Mouse (Mus musculus): ENCODE results near the gene Ccnq. TPM values are rescaled to one million over a fixed set of nuclear protein-coding genes. Genes with fewer than 3 reads are reported as not detected.

The Ccnq gene
- polyA plus RNA-seq, 1 experiment from 2014 or later, result 35.3 TPM

GRCm38 (mm10) chr11:78780571-78780970, 29.0 kb upstream of the Ccnq start:
- WGBS, result 86% methylated on average over 3 of the region's 3 CpGs
- no peak for ATAC-seq (ENCODE audit: low FRiP score, low read depth)
- no peak overlapping the region for H3K9ac ChIP-seq
- H3K4me1 ChIP-seq, result peaks cover 15% of the 10 kb centered on the region
- no peaks in the 10 kb centered on the region for H3K9me3 ChIP-seq
- H3K4me2 ChIP-seq (replicated peaks), result no peak overlapping the region
- H3K4me3 ChIP-seq, result no peak overlapping the region
- no peak overlapping the region for H3K27ac ChIP-seq
- no peaks in the 10 kb centered on the region for H3K36me3 ChIP-seq
- H3K27me3 ChIP-seq (replicated peaks), result no peaks in the 10 kb centered on the region; the same call in 1 of the 2 replicates

DNA sequence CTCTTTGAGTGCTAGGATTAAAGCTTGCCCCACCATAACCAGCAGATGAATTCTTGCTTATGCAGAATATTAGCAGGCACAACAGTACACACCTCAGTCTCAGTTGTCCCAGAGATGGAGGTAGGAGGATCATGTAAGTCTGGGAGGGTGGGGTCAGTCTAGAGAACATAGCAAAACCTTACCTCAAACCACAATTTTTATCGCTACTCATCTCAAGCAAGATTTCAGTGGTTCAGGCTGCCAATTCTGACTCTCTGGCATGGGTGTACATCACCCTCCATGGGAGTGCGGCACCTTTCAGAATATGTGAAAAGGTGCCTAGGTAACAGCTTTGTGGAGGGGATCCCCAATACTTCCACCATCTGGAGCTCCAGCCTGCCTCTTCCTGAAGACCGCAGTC, 28.5 kb upstream of the Ccnq start:
- WGBS, result 97% methylated on average over 3 of the region's 3 CpGs
- no peak overlapping the region for H3K9ac ChIP-seq

DNA sequence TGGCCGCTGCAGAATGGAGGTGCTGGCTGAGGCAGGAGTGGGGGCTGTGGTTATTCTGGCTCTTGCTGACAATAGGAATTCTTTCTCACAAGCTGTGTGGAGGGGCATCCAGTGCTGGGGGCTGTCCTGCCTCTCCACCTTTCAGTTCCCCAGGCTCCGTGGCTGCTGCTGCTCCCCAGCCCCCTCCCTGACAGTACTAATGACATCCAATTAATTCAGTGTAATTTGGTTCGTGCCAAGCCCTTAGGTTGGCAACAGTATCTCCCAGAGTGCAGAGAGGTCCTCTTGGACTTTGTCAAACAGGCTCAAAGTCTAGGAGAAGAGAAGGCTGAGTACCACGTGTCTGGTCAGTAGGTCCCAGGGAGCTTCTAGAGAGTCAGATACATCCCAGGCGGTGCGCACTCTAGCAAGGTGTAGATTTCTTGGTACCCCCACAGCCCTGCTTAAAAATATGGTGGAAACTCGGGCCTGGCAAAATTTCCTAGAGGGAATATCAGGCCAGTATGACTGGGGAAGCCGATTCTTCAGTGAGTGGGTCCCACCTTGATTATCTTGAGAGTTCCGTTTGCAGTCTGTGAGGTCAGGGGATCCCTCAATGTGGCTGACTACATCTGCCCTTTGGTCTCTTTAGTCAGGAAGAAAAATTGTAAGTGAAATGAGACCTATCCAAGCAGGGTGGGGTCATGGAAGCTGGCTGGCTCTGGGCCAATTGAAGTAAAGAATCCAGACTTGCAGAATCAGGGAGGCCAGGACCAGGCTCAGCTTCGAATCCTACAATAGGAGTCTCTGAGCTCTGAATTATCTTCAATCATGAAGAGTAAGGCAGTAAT, 26.5 kb upstream of the Ccnq start:
- Histone ChIP-seq H3K9me3 (no peaks in the 10 kb centered on the region), H3K9ac (peak overlapping the region; percentile 2; the same call in 1 of the 2 replicates), H3K36me3 (no peaks in the 10 kb centered on the region), H3K4me3 (no peak overlapping the region), H3K4me1 (peaks cover 9% of the 10 kb centered on the region), H3K27ac (no peak overlapping the region), H3K4me2 (replicated peaks) (no peak overlapping the region), H3K27me3 (replicated peaks) (no peaks in the 10 kb centered on the region)
- ATAC-seq (ENCODE audit: low FRiP score, low read depth), result no peak
- 62% methylated on average over 10 of the region's 10 CpGs for WGBS

More for the DNA sequence above, 28.5 kb upstream of the Ccnq start:
- Histone ChIP-seq H3K27me3 (replicated peaks) (no peaks in the 10 kb centered on the region; the same call in 1 of the 2 replicates), H3K27ac (no peak overlapping the region), H3K4me2 (replicated peaks) (no peak overlapping the region), H3K4me1 (peaks cover 10% of the 10 kb centered on the region), H3K36me3 (no peaks in the 10 kb centered on the region), H3K9me3 (no peaks in the 10 kb centered on the region), H3K4me3 (no peak overlapping the region)
- no peak for ATAC-seq (ENCODE audit: low FRiP score, low read depth)

GRCm38 (mm10) chr11:78771751-78772283, 20.3 kb upstream of the Ccnq start:
- no peaks in the 10 kb centered on the region for H3K9me3 ChIP-seq
- ATAC-seq (ENCODE audit: low FRiP score, low read depth), result no peak
- 76% methylated on average over 11 of the region's 11 CpGs for WGBS

DNA sequence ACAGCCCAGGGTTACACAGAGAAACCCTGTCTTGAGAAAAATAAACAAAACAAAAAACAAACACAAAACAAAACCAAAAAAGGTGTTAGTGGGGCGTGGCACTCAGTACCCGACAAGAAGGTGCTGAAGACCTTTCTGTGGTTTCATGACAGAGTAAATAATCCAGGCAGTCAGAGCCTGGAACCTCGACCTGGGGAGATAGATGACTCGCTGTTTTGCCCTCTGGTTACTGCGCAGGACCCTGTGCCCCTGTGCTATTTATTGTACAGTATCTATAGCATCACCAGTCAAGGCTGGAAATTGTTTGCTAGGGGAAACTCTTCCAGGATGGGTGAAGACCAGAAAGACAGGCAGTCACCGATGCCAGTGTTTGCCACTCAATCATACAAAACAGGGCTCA, 18.9 kb upstream of the Ccnq start:
- Histone ChIP-seq H3K4me2 (replicated peaks) (no peak overlapping the region), H3K4me3 (no peak overlapping the region), H3K36me3 (no peaks in the 10 kb centered on the region), H3K27ac (no peak overlapping the region), H3K27me3 (replicated peaks) (no peaks in the 10 kb centered on the region), H3K9ac (no peak overlapping the region), H3K4me1 (peaks cover 3% of the 10 kb centered on the region; the same call in 1 of the 2 replicates), H3K9me3 (no peaks in the 10 kb centered on the region)
- 88% methylated on average over 6 of the region's 6 CpGs for WGBS
- ATAC-seq (ENCODE audit: low FRiP score, low read depth), result no peak

More at GRCm38 (mm10) chr11:78771751-78772283, 20.3 kb upstream of the Ccnq start:
- Histone ChIP-seq H3K4me1 (peaks cover 3% of the 10 kb centered on the region; the same call in 1 of the 2 replicates), H3K4me3 (no peak overlapping the region), H3K27me3 (replicated peaks) (no peaks in the 10 kb centered on the region), H3K36me3 (no peaks in the 10 kb centered on the region), H3K27ac (no peak overlapping the region), H3K9ac (no peak overlapping the region), H3K4me2 (replicated peaks) (no peak overlapping the region)

DNA sequence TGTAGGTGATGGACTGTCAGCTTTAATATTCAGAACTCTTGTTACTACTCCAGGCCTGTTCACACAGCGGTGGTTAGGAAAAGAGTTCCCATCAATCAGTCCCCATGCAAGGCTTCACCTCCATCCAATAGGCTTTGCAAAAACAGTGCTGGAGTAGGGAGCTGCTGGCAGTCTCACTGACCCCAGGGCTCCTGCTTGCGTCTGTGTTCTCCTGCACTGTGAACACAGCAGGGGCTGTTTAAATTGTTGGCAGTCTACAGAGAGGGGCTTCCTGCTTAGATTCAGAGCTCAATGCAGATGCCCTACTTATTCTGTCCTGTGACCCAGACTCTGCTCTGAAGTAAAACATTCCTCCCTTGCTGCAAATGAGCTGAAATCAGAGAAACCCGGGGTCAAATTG, 17.2 kb upstream of the Ccnq start:
- Histone ChIP-seq H3K4me3 (no peak overlapping the region), H3K27ac (no peak overlapping the region), H3K9ac (no peak overlapping the region), H3K4me1 (peaks cover 3% of the 10 kb centered on the region; the same call in 1 of the 2 replicates), H3K4me2 (replicated peaks) (no peak overlapping the region), H3K9me3 (no peaks in the 10 kb centered on the region), H3K27me3 (replicated peaks) (no peaks in the 10 kb centered on the region), H3K36me3 (no peaks in the 10 kb centered on the region)
- WGBS, result 28% methylated on average over 3 of the region's 3 CpGs
- no peak for ATAC-seq (ENCODE audit: low FRiP score, low read depth)

DNA sequence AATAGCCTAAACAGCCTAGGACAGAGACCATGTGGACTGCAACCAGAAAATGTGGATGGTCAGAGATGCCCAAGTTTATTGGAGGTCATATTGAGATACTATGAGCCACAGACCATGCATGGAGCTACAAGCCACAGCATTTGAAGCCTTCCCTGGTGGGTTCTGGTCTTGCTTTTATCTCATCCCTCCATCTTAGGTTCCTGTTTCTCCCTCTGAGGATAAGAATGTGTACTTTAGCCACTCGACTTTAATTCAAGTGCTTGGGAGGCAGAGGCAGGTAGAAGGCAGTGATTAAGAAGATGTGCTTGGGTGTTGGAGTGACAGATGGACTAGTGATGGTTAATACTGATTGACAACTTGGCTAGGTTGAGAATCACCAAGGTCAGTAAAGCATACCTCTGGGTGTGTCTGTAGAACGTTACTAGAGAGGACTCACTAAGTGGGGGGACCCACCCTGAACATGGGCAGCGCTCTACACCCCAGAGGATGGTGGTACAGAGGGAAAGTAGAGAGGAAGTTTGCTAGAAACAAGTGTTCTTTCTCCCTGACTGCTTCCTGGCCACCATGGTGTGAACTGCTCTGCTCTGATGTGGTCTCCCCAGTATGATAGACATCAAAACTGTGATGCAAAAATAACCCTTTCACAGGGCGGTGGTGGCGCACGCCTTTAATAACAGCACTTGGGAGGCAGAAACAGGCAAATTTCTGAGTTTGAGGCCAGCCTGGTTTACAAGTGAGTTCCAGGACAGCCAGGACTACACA, 14.7 kb upstream of the Ccnq start:
- Histone ChIP-seq H3K9ac (no peak overlapping the region), H3K4me2 (replicated peaks) (no peak overlapping the region)
- WGBS, result 94% methylated on average over 6 of the region's 6 CpGs

GRCm38 (mm10) chr11:78764820-78765219, 13.3 kb upstream of the Ccnq start:
- ATAC-seq (ENCODE audit: low FRiP score, low read depth), result no peak
- Histone ChIP-seq H3K4me3 (no peak overlapping the region), H3K4me2 (replicated peaks) (no peak overlapping the region), H3K27ac (no peak overlapping the region), H3K36me3 (no peaks in the 10 kb centered on the region), H3K9me3 (no peaks in the 10 kb centered on the region), H3K9ac (no peak overlapping the region), H3K27me3 (replicated peaks) (no peaks in the 10 kb centered on the region), H3K4me1 (peaks cover 9% of the 10 kb centered on the region; the same call in 1 of the 2 replicates)
- 83% methylated on average over 6 of the region's 6 CpGs for WGBS

More for the DNA sequence above, 14.7 kb upstream of the Ccnq start:
- H3K27me3 ChIP-seq (replicated peaks), result no peaks in the 10 kb centered on the region
- no peak overlapping the region for H3K4me3 ChIP-seq
- peaks cover 9% of the 10 kb centered on the region; the same call in 1 of the 2 replicates for H3K4me1 ChIP-seq
- no peaks in the 10 kb centered on the region for H3K36me3 ChIP-seq
- ATAC-seq (ENCODE audit: low FRiP score, low read depth), result no peak
- H3K9me3 ChIP-seq, result no peaks in the 10 kb centered on the region
- no peak overlapping the region for H3K27ac ChIP-seq

- Histone ChIP-seq H3K27ac (no peak overlapping the region), H3K27me3 (replicated peaks) (no peaks in the 10 kb centered on the region), H3K4me2 (replicated peaks) (no peak overlapping the region), H3K4me3 (no peak overlapping the region), H3K4me1 (peaks cover 9% of the 10 kb centered on the region; the same call in 1 of the 2 replicates), H3K9me3 (no peaks in the 10 kb centered on the region), H3K36me3 (no peaks in the 10 kb centered on the region), H3K9ac (no peak overlapping the region)
- WGBS, result 77% methylated on average over 8 of the region's 8 CpGs
- ATAC-seq (ENCODE audit: low FRiP score, low read depth), result no peak
Measured at GRCm38 (mm10) chr11:78764304-78764703, 12.8 kb upstream of the Ccnq start.

DNA sequence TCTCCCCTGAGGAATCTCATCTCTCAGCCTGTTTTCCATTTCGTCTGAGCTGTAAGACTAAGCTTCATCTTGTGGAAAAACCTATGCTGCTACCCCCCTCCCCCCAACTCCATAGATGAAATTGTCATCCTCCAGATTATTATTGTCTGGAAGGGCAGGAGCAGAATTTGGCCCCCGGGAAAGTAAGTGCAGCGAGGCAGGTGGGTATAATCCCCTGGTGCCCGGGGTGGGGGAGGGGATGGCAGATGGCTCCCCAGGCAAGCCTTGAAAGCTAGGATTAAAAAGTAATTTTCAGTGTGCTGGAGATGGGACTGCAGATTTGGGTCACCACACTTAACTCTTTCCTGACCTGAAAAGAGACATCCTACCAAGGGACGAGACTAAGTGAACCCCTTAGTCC, 10.7 kb upstream of the Ccnq start:
- H3K4me2 ChIP-seq (replicated peaks), result no peak overlapping the region
- no peak overlapping the region for H3K27ac ChIP-seq
- H3K36me3 ChIP-seq, result no peaks in the 10 kb centered on the region
- H3K9me3 ChIP-seq, result no peaks in the 10 kb centered on the region
- H3K4me1 ChIP-seq, result peaks cover 9% of the 10 kb centered on the region; the same call in 1 of the 2 replicates
- WGBS, result 49% methylated on average over 5 of the region's 5 CpGs
- no peak overlapping the region for H3K9ac ChIP-seq
- ATAC-seq (ENCODE audit: low FRiP score, low read depth), result no peak
- H3K4me3 ChIP-seq, result no peak overlapping the region
- H3K27me3 ChIP-seq (replicated peaks), result no peaks in the 10 kb centered on the region

DNA sequence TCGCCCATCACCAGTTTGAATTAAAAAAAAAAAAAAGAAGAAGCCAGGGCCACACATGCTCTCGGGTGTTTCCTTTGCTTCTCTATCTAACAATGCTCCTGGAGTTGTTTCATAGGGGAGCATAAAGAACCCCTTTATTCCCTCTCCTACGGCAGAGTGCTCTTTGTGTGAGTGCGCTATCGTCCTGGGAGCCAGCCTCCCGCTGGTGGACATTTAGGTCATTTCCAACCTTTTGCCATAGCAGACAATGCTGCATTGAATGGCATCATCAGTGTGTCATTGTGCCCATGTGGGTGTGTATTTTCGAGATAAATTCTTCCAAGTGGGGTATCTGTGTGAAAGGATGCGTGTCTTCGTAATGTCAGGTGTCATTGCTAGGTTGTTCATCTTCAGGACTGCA, 9.6 kb upstream of the Ccnq start:
- no peak overlapping the region for H3K4me2 ChIP-seq (replicated peaks)
- no peak overlapping the region for H3K4me3 ChIP-seq
- ATAC-seq (ENCODE audit: low FRiP score, low read depth), result no peak
- H3K9me3 ChIP-seq, result no peaks in the 10 kb centered on the region
- no peaks in the 10 kb centered on the region for H3K36me3 ChIP-seq
- no peak overlapping the region for H3K9ac ChIP-seq
- no peak overlapping the region for H3K27ac ChIP-seq
- H3K27me3 ChIP-seq (replicated peaks), result no peaks in the 10 kb centered on the region
- peaks cover 9% of the 10 kb centered on the region; the same call in 1 of the 2 replicates for H3K4me1 ChIP-seq
- 50% methylated on average over 9 of the region's 9 CpGs for WGBS

- 77% methylated on average over 1 of the region's 1 CpGs for WGBS
- Histone ChIP-seq H3K4me3 (no peak overlapping the region), H3K4me2 (replicated peaks) (no peak overlapping the region), H3K36me3 (no peaks in the 10 kb centered on the region), H3K27me3 (replicated peaks) (no peaks in the 10 kb centered on the region), H3K4me1 (peaks cover 6% of the 10 kb centered on the region), H3K9me3 (no peaks in the 10 kb centered on the region), H3K9ac (no peak overlapping the region), H3K27ac (no peak overlapping the region)
- ATAC-seq (ENCODE audit: low FRiP score, low read depth), result no peak
Measured at GRCm38 (mm10) chr11:78755299-78755698, 3.8 kb upstream of the Ccnq start.
